Mouse (Mus musculus) erythroblast, embryonic 14.5 days (primary cell): Measurements from ENCODE around the gene Col2a1. TPM values are rescaled to one million over a fixed set of nuclear protein-coding genes. Genes with fewer than 3 reads are reported as not detected.

Experiments
- H3K27me3 ChIP-seq: 2 replicates; pipeline ENCODE4 v1.6.1; 2012; ENCODE audit warnings: inconsistent platforms; ENCODE audit not compliant: control insufficient read depth
- H3K36me3 ChIP-seq: 2 replicates; pipeline ENCODE4 v1.6.1; 2012; ENCODE audit warnings: mild to moderate bottlenecking, inconsistent platforms; ENCODE audit not compliant: control insufficient read depth
- H3K4me1 ChIP-seq: 2 replicates; pipeline ENCODE4 v1.6.1; 2012; ENCODE audit warnings: inconsistent platforms; ENCODE audit not compliant: control insufficient read depth
- H3K4me3 ChIP-seq: replicated peaks from 2 replicates; pipeline ENCODE3; 2012; ENCODE audit warnings: moderate library complexity, mild to moderate bottlenecking, inconsistent platforms
- H3K9me3 ChIP-seq: 2 replicates; pipeline ENCODE4 v1.6.1; 2012; ENCODE audit warnings: low read length, inconsistent platforms, mixed read lengths; ENCODE audit not compliant: control insufficient read depth
- GATA1 ChIP-seq: IDR thresholded peaks from 2 replicates; pipeline ENCODE4 v1.6.1; 2012; ENCODE audit warnings: low read length, inconsistent platforms, mixed read lengths
- TAL1 ChIP-seq: IDR thresholded peaks from 3 replicates; pipeline ENCODE4 v1.6.1; 2012; ENCODE audit warnings: low read length, inconsistent platforms, mixed read lengths
- polyA plus RNA-seq: library from polyadenylated mRNA; stranded (reverse); fragments of >175 nt; gene quantifications from 2 replicates; pipeline ENCODE4 v1.2.3, GENCODE M21; 2012

Col2a1 gene
- polyA plus RNA-seq, 1 experiment = not detected

DNA sequence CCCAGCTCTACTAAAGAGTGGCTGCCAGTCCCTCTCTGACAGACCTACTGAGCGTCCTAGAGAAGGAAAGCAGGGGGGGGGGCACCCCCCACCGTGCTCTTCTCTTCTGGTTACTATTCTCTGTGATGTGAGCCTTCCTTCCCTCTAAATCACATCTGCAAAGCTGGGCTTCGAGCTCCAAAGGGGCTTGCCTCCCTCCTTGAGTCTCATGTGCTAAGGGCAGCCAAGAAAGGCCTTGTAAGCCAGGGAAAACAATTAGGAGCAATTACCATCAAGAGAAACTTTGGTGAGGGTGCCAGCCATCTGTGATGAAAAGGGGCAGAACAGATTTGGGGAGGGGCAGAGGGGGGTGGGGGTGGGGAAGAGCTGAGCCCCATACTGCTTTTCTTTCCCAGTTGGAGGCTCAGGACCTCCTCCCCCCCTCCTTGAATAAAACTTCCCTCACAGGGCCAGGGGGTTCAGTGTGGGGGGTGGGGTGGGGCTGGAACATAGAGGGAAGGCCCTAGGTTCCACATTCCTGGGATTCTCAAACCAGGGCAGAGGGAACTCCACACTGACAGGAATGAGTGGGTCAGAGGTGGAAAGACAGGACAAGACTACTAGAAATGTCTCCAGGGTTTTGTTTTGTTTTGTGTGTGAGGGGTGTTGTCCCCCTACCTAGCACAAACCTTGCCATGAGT is 30.7 kb upstream of the Col2a1 start:
- H3K9me3 ChIP-seq = no peaks in the 10 kb centered on the region
- peaks cover 33% of the 10 kb centered on the region for H3K36me3 ChIP-seq
- no peaks in the 10 kb centered on the region for H3K4me1 ChIP-seq
- H3K27me3 ChIP-seq = no peaks in the 10 kb centered on the region
- H3K4me3 ChIP-seq = no peak overlapping the region
- no peak for TF ChIP-seq TAL1
- no peak for TF ChIP-seq GATA1

DNA sequence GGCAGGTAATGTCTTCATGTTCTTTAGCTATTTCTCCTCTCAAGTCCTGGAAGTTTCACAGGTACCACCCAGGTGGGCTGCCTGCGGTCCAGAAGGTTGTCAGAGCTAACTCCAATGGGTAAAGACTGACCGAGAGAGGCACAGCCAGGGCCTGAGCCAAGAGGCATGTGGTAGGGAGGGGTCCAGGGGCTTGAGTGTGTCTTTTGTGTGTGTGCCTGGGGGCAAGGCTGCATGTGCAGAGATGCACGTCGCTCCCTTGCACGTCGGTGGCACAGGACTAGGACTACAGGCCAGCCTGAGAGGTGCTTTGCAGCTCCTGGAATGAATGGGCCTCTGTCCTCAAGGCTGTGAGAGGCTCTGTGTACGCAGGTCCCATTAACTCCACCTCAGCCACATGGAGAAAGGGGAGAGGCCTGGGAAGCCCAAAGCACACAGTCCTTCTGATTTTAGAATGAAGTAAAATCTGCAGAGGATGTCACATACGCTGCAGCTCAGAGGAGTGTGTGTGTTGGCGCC is 28.8 kb upstream of the Col2a1 start:
- Histone ChIP-seq H3K36me3 (peaks cover 16% of the 10 kb centered on the region), H3K4me3 (no peak overlapping the region), H3K9me3 (no peaks in the 10 kb centered on the region), H3K27me3 (no peaks in the 10 kb centered on the region; the same call in 1 of the 2 replicates), H3K4me1 (no peaks in the 10 kb centered on the region)
- no peak for TF ChIP-seq GATA1
- TF ChIP-seq TAL1 = no peak

GRCm38 (mm10) chr15:98029798-98030197 is 25.3 kb upstream of the Col2a1 start:
- peaks cover 17% of the 10 kb centered on the region for H3K27me3 ChIP-seq
- H3K4me1 ChIP-seq = no peaks in the 10 kb centered on the region
- no peak for TF ChIP-seq TAL1
- no peaks in the 10 kb centered on the region for H3K9me3 ChIP-seq
- no peaks in the 10 kb centered on the region for H3K36me3 ChIP-seq
- no peak overlapping the region for H3K4me3 ChIP-seq

DNA sequence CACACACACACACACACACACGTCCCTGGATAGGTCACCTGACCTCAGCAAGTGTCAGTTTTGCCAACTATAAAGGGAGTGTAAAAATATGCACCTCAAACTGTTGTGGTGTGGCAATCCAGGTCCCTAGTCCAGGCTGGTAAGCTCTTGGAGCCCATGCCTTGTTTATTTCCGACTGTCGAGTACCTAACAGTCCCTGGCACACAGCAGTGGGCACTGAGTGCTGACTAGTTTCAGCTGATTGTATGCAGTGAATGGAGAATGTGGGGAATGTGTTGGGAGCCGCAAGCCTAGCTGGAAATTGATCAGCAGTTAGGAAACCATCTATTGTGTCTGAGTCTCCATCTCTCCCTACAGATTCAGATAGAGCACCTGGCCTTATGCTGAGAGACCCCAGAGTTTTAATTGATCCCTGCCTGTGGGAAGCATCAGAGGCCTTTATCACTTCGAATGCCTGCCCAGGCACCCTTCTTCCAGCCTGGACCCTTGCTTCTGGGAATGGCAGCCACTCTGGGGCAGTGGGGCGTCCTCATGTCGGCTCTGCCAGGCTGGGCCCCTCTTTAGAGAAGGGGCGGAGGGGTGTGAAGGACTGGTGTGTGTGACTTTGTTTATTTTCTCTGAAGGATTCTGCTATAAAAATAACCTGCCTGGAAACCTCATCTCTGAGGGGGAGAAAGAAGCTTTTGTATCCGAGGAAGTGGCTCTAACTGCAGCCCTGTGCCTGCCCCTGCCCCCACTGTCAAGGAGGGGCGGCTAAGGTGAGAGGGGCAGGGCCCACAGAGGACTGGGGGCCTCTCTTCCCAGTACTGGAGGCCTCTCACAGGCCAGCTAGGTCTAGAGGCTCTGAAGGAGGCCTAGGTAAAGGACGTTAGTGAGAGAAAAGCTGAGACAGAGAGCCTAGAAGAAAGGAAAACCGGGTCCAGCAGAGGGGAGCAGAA is 22.7 kb upstream of the Col2a1 start:
- Histone ChIP-seq H3K27me3 (peaks cover 17% of the 10 kb centered on the region), H3K4me3 (no peak overlapping the region)
- TF ChIP-seq TAL1 = no peak
- TF ChIP-seq GATA1 = no peak

GRCm38 (mm10) chr15:98025611-98026010 is 21.1 kb upstream of the Col2a1 start:
- no peaks in the 10 kb centered on the region for H3K4me1 ChIP-seq
- no peak overlapping the region for H3K4me3 ChIP-seq
- TF ChIP-seq TAL1 (no peak), GATA1 (no peak)
- H3K36me3 ChIP-seq = no peaks in the 10 kb centered on the region
- H3K27me3 ChIP-seq = peaks cover 17% of the 10 kb centered on the region
- no peaks in the 10 kb centered on the region for H3K9me3 ChIP-seq

More for the DNA sequence above, 22.7 kb upstream of the Col2a1 start:
- Histone ChIP-seq H3K36me3 (no peaks in the 10 kb centered on the region), H3K9me3 (no peaks in the 10 kb centered on the region), H3K4me1 (no peaks in the 10 kb centered on the region)

DNA sequence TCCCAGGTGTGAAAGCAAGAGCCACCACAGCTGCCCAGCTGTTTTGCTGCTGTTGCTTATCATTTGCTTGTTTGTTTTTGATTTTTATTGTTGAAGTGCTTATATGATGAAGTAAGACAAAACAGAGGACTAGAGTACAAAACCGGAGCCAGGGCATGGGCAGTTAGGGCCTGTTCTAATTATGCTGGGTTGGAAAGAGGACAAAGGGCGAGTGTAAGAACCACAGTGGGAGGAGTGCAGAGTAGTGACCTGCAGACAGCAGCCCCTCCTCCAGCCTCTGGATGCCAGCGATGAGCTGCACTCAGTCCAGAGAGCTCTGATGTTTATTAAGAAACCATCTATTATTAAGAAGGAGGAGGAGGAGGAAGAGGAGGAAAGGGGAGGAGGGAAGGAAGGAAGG is 18.6 kb upstream of the Col2a1 start:
- TF ChIP-seq GATA1 (no peak), TAL1 (no peak)
- Histone ChIP-seq H3K36me3 (no peaks in the 10 kb centered on the region), H3K4me3 (no peak overlapping the region), H3K27me3 (peaks cover 17% of the 10 kb centered on the region), H3K4me1 (no peaks in the 10 kb centered on the region), H3K9me3 (no peaks in the 10 kb centered on the region)

GRCm38 (mm10) chr15:98021886-98022285 is 17.4 kb upstream of the Col2a1 start:
- H3K9me3 ChIP-seq = no peaks in the 10 kb centered on the region
- no peaks in the 10 kb centered on the region for H3K36me3 ChIP-seq
- H3K27me3 ChIP-seq = peaks cover 8% of the 10 kb centered on the region
- TF ChIP-seq TAL1 = no peak
- no peak for TF ChIP-seq GATA1
- H3K4me3 ChIP-seq = no peak overlapping the region
- no peaks in the 10 kb centered on the region for H3K4me1 ChIP-seq

- Histone ChIP-seq H3K27me3 (no peaks in the 10 kb centered on the region), H3K4me3 (no peak overlapping the region), H3K4me1 (no peaks in the 10 kb centered on the region), H3K36me3 (no peaks in the 10 kb centered on the region), H3K9me3 (no peaks in the 10 kb centered on the region)
- no peak for TF ChIP-seq GATA1
- TF ChIP-seq TAL1 = no peak
These were observed 14.6 kb upstream of the Col2a1 start for GRCm38 (mm10) chr15:98019047-98019446.

DNA sequence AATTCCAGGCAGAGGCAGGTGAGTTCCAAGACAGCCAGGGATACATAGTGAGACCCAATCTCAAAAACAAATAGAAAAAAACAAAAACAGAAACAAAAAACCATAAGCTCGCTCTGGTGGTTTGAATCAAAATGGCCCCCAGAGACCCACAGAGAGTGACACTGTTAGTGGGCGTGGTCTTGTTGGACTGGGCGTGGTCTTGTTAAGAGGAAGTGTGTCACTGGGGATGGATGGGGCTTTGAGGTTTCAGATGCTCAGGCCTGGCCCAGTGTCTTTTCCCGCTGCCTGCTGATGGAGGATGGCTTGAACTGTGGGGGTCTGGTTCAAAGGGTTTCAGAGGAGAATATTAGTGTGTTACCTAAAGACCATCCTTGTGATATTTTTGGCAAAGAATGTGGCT is 13.4 kb upstream of the Col2a1 start:
- Histone ChIP-seq H3K4me3 (no peak overlapping the region), H3K27me3 (no peaks in the 10 kb centered on the region), H3K36me3 (no peaks in the 10 kb centered on the region), H3K9me3 (no peaks in the 10 kb centered on the region), H3K4me1 (no peaks in the 10 kb centered on the region)
- no peak for TF ChIP-seq TAL1
- no peak for TF ChIP-seq GATA1
